Comparison of ENCODE assay signal across 24 mouse cellular contexts in genomic region chr12:71641486-71641885, GRCm38 (mm10).
DNase-seq lines count a peak whose midpoint lies in the region; ATAC-seq and TF ChIP-seq lines count a peak whose summit lies in the region.
"Had no signal": no experiment of that assay in that cellular context is flagged by ENCODE, and none has a peak within 500 bp of the region (broad histone marks: within the 10 kb centered on the region; RNA-seq: fewer than 3 reads in every experiment).

No protein-coding gene starts in this region.

- WGBS in embryonic facial prominence, embryonic 14.5 days, result 80% methylated on average over 2 of the region's 2 CpGs
- 92% methylated on average over 2 of the region's 2 CpGs for WGBS in embryonic facial prominence, embryonic 10.5 days
- WGBS in limb, embryonic 14.5 days, result 80% methylated on average over 2 of the region's 2 CpGs
- WGBS in limb, embryonic 10.5 days, result 92% methylated on average over 2 of the region's 2 CpGs
- 92% methylated on average over 2 of the region's 2 CpGs for WGBS in midbrain, embryonic 11.5 days
- WGBS in midbrain, embryonic 14.5 days, result 93% methylated on average over 2 of the region's 2 CpGs

- no peak overlapping the region for H3K27ac ChIP-seq in embryonic facial prominence, embryonic 14.5 days (replicated peaks; ENCODE audit: low read depth, low read length)
- H3K27ac ChIP-seq in embryonic facial prominence, embryonic 10.5 days (replicated peaks), result no peak overlapping the region
- H3K27ac ChIP-seq in limb, embryonic 14.5 days (replicated peaks; ENCODE audit: low read depth, low read length), result no peak overlapping the region
- H3K27ac ChIP-seq in limb, embryonic 10.5 days, result no peak overlapping the region
- H3K27ac ChIP-seq in midbrain, embryonic 11.5 days (ENCODE audit: low read depth, low read length), result no peak overlapping the region
- no peak overlapping the region for H3K27ac ChIP-seq in midbrain, embryonic 14.5 days (replicated peaks; ENCODE audit: low read depth, low read length)
- H3K27ac ChIP-seq: embryonic facial prominence, embryonic 13.5 days; forebrain, embryonic 13.5 days; forebrain, embryonic 15.5 days had no signal

- peaks cover 8% of the 10 kb centered on the region; the same call in 1 of the 2 replicates for H3K4me1 ChIP-seq in embryonic facial prominence, embryonic 14.5 days (ENCODE audit: control insufficient read depth, insufficient read depth, low read length)
- peaks cover 7% of the 10 kb centered on the region; the same call in 1 of the 2 replicates for H3K4me1 ChIP-seq in embryonic facial prominence, embryonic 10.5 days
- H3K4me1 ChIP-seq in limb, embryonic 14.5 days (ENCODE audit: control insufficient read depth, insufficient read depth, low read length), result peaks cover 7% of the 10 kb centered on the region; the same call in 1 of the 2 replicates
- H3K4me1 ChIP-seq in limb, embryonic 10.5 days, result 0 out of 2 replicates have a peak, but pooled peaks cover 11% of the 10 kb centered on the region
- no peaks in the 10 kb centered on the region for H3K4me1 ChIP-seq in midbrain, embryonic 11.5 days (ENCODE audit: control insufficient read depth, insufficient read depth, low read length)
- H3K4me1 ChIP-seq in midbrain, embryonic 14.5 days (ENCODE audit: control insufficient read depth, insufficient read depth, low read length), result no peaks in the 10 kb centered on the region

- no peaks in the 10 kb centered on the region for H3K9me3 ChIP-seq in embryonic facial prominence, embryonic 14.5 days (ENCODE audit: control insufficient read depth, low read length)
- H3K9me3 ChIP-seq in embryonic facial prominence, embryonic 10.5 days, result no peaks in the 10 kb centered on the region
- no peaks in the 10 kb centered on the region for H3K9me3 ChIP-seq in limb, embryonic 14.5 days (ENCODE audit: control insufficient read depth, low read length)
- H3K9me3 ChIP-seq in limb, embryonic 10.5 days (replicated peaks), result no peaks in the 10 kb centered on the region
- no peaks in the 10 kb centered on the region for H3K9me3 ChIP-seq in midbrain, embryonic 11.5 days (ENCODE audit: control insufficient read depth, low read length)
- no peaks in the 10 kb centered on the region for H3K9me3 ChIP-seq in midbrain, embryonic 14.5 days (ENCODE audit: control insufficient read depth, low read length)
- H3K9me3 ChIP-seq: embryonic facial prominence, embryonic 13.5 days; forebrain, embryonic 13.5 days; forebrain, embryonic 15.5 days; G1E had no signal

- DNase-seq in embryonic facial prominence, embryonic 14.5 days (ENCODE audit: low spot score), result peak; percentile 53
- no peak for DNase-seq in embryonic facial prominence, embryonic 10.5 days (ENCODE audit: low spot score)
- DNase-seq in limb, embryonic 14.5 days (ENCODE audit: low spot score), result peak; percentile 26
- no peak for DNase-seq in limb, embryonic 10.5 days (ENCODE audit: low spot score)
- DNase-seq in midbrain, embryonic 11.5 days (ENCODE audit: low spot score, missing footprints), result peak; percentile 60
- no peak for DNase-seq in midbrain, embryonic 14.5 days
- DNase-seq: adrenal gland, adult 8-10 months; adrenal gland, postnatal 14 days; adrenal gland, postnatal 36 days; B cell, adult 2 months; cerebellum, adult 11-12 months; cerebellum, adult 2 months; cerebellum, adult 9-10 months; cerebellum, postnatal 10 days; cerebellum, postnatal 25 days; forebrain, postnatal 0 days had no signal

- no peak overlapping the region for H3K4me2 ChIP-seq in embryonic facial prominence, embryonic 14.5 days (ENCODE audit: low read depth, low read length)
- H3K4me2 ChIP-seq in limb, embryonic 14.5 days (replicated peaks; ENCODE audit: low read depth, low read length, severe bottlenecking), result no peak overlapping the region
- H3K4me2 ChIP-seq in midbrain, embryonic 11.5 days, result no peak overlapping the region
- no peak overlapping the region for H3K4me2 ChIP-seq in midbrain, embryonic 14.5 days (ENCODE audit: low read length)
- H3K4me2 ChIP-seq: embryonic facial prominence, embryonic 13.5 days; forebrain, embryonic 13.5 days; forebrain, embryonic 15.5 days had no signal

- H3K36me3 ChIP-seq in embryonic facial prominence, embryonic 14.5 days (ENCODE audit: control insufficient read depth, insufficient read depth, low read length), result no peaks in the 10 kb centered on the region
- no peaks in the 10 kb centered on the region for H3K36me3 ChIP-seq in embryonic facial prominence, embryonic 10.5 days (replicated peaks)
- H3K36me3 ChIP-seq in limb, embryonic 14.5 days (ENCODE audit: control insufficient read depth, insufficient read depth, low read length), result no peaks in the 10 kb centered on the region
- no peaks in the 10 kb centered on the region for H3K36me3 ChIP-seq in limb, embryonic 10.5 days
- no peaks in the 10 kb centered on the region for H3K36me3 ChIP-seq in midbrain, embryonic 11.5 days (ENCODE audit: control insufficient read depth, insufficient read depth, low read length)
- no peaks in the 10 kb centered on the region for H3K36me3 ChIP-seq in midbrain, embryonic 14.5 days (ENCODE audit: control insufficient read depth, insufficient read depth, low read length)
- H3K36me3 ChIP-seq: embryonic facial prominence, embryonic 13.5 days; forebrain, embryonic 15.5 days; G1E had no signal

- no peak for TF ChIP-seq POLR2A in limb, embryonic 14.5 days (IDR thresholded peaks at IDR 0.05; ENCODE audit: borderline replicate concordance, extremely low read depth, insufficient read depth, insufficient read length)

- no peak overlapping the region for H3K4me3 ChIP-seq in embryonic facial prominence, embryonic 14.5 days (ENCODE audit: low read depth, low read length)
- no peak overlapping the region for H3K4me3 ChIP-seq in embryonic facial prominence, embryonic 10.5 days
- H3K4me3 ChIP-seq in limb, embryonic 14.5 days (replicated peaks; ENCODE audit: low read length), result no peak overlapping the region
- H3K4me3 ChIP-seq in limb, embryonic 10.5 days, result no peak overlapping the region
- H3K4me3 ChIP-seq in midbrain, embryonic 11.5 days (ENCODE audit: low read depth, low read length), result no peak overlapping the region
- H3K4me3 ChIP-seq in midbrain, embryonic 14.5 days (replicated peaks; ENCODE audit: low read depth, low read length), result no peak overlapping the region
- H3K4me3 ChIP-seq: embryonic facial prominence, embryonic 13.5 days; forebrain, embryonic 13.5 days; forebrain, embryonic 15.5 days had no signal

- ATAC-seq in embryonic facial prominence, embryonic 14.5 days (ENCODE audit: low read depth), result no peak
- ATAC-seq in limb, embryonic 14.5 days (ENCODE audit: low FRiP score, low read depth), result no peak
- ATAC-seq in midbrain, embryonic 11.5 days (ENCODE audit: low FRiP score), result no peak
- ATAC-seq in midbrain, embryonic 14.5 days (ENCODE audit: low FRiP score, low TSS enrichment), result no peak
- ATAC-seq: activated CD4-positive, CD25-positive, alpha-beta regulatory T cell, adult 4 months; CD4-positive, CD25-positive, alpha-beta regulatory T cell, adult 4 months; forebrain, embryonic 13.5 days; forebrain, embryonic 15.5 days; forebrain, postnatal 0 days; Patski had no signal

- no peaks in the 10 kb centered on the region for H3K27me3 ChIP-seq in embryonic facial prominence, embryonic 14.5 days (replicated peaks; ENCODE audit: control insufficient read depth, insufficient read depth, low read length)
- no peaks in the 10 kb centered on the region for H3K27me3 ChIP-seq in embryonic facial prominence, embryonic 10.5 days (replicated peaks; ENCODE audit: low read depth, poor library complexity, severe bottlenecking)
- H3K27me3 ChIP-seq in limb, embryonic 14.5 days (ENCODE audit: control insufficient read depth, insufficient read depth, low read length), result no peaks in the 10 kb centered on the region
- H3K27me3 ChIP-seq in limb, embryonic 10.5 days (ENCODE audit: low read depth, poor library complexity, severe bottlenecking), result no peaks in the 10 kb centered on the region
- H3K27me3 ChIP-seq in midbrain, embryonic 11.5 days (ENCODE audit: control insufficient read depth, insufficient read depth, low read length), result no peaks in the 10 kb centered on the region
- no peaks in the 10 kb centered on the region for H3K27me3 ChIP-seq in midbrain, embryonic 14.5 days (ENCODE audit: control insufficient read depth, insufficient read depth, low read length)
- H3K27me3 ChIP-seq: CH12.LX; embryonic facial prominence, embryonic 13.5 days; forebrain, embryonic 15.5 days had no signal

- H3K9ac ChIP-seq in embryonic facial prominence, embryonic 14.5 days (ENCODE audit: low read depth, low read length), result no peak overlapping the region
- no peak overlapping the region for H3K9ac ChIP-seq in limb, embryonic 14.5 days (ENCODE audit: low read depth, low read length, severe bottlenecking)
- no peak overlapping the region for H3K9ac ChIP-seq in midbrain, embryonic 11.5 days (ENCODE audit: low read length)
- H3K9ac ChIP-seq in midbrain, embryonic 14.5 days (replicated peaks; ENCODE audit: low read length), result no peak overlapping the region
- H3K9ac ChIP-seq: embryonic facial prominence, embryonic 13.5 days; forebrain, embryonic 13.5 days; forebrain, embryonic 15.5 days; forebrain, postnatal 0 days had no signal

Comparison
In these comparisons a context has a peak if more than half of its experiments do, and no peak if none do; other contexts are left out.
1. DNase-seq: peak in embryonic facial prominence, embryonic 14.5 days (single experiment), limb, embryonic 14.5 days (single experiment) and midbrain, embryonic 11.5 days (single experiment); none in embryonic facial prominence, embryonic 10.5 days (single experiment), limb, embryonic 10.5 days (single experiment) and midbrain, embryonic 14.5 days (single experiment).